Mouse (Mus musculus) natural killer cell, adult 2 months (primary cell): ENCODE data around the gene Ube2z.
A peak's percentile ranks its signal among the peaks of the same experiment; 100 is the strongest.

Experiments used
- DNase-seq, 2 experiments: peaks; one replicate each; pipeline ENCODE4 v3.0.0; 2022; ENCODE audit warnings: low spot score in 2 of 2

Ube2z gene

GRCm38 (mm10) chr11:96006852-96007515, 58.2 kb downstream of the Ube2z start:
- DNase-seq: peak in 1 of 2 experiments; percentile 14

- peak in 1 of 2 experiments; percentile 2 for DNase-seq
Observed at GRCm38 (mm10) chr11:96006367-96006851, 58.8 kb downstream of the Ube2z start.

GRCm38 (mm10) chr11:96005403-96006271, 59.6 kb downstream of the Ube2z start, which contains the start of gene Igf2bp1:
Igf2bp1 (minus strand) TSS chr11:96005940.
- DNase-seq: peak in 1 of 2 experiments; percentile 33

- peak in 1 of 2 experiments; percentile 15 for DNase-seq
Observed at GRCm38 (mm10) chr11:96004793-96005402, 60.3 kb downstream of the Ube2z start.

GRCm38 (mm10) chr11:96003969-96004792, 61.0 kb downstream of the Ube2z start:
- DNase-seq: no peak

GRCm38 (mm10) chr11:96003100-96003900, 61.9 kb downstream of the Ube2z start:
- DNase-seq: no peak
